Mouse (Mus musculus) urinary bladder, postnatal 36 days (tissue): ENCODE results near the gene Cd276.
A peak's percentile ranks its signal among the peaks of the same experiment; 100 is the strongest.

Source experiments
- DNase-seq, 2 experiments: peaks; one replicate each; pipeline ENCODE4 v3.0.0; 2022; ENCODE audit warnings: low spot score in 2 of 2, mixed read lengths in 1 of 2

The Cd276 gene

DNA sequence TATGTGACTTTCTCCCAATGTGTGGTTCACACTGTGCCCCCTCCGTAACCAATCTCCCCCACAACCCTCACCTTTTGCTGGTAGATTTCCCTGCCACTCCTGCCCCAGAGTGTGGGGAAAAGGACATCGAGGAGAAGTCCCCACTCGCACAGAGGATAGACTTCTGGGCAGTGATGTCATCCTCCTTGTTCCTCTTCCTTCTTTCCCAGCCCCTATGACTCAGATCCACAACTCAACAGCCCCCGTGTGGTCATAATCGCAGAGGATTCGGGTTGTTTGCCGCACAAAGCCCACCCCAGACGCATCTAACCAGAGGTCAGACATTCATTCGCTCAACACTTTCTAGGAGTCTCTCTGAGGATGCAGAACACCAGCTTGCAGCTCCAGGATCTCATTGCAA lies 3.2 kb downstream of the Cd276 start:
- no peak for DNase-seq

- DNase-seq = no peak
These were observed 4.3 kb downstream of the Cd276 start for GRCm38 (mm10) chr9:58550928-58551327.

DNA sequence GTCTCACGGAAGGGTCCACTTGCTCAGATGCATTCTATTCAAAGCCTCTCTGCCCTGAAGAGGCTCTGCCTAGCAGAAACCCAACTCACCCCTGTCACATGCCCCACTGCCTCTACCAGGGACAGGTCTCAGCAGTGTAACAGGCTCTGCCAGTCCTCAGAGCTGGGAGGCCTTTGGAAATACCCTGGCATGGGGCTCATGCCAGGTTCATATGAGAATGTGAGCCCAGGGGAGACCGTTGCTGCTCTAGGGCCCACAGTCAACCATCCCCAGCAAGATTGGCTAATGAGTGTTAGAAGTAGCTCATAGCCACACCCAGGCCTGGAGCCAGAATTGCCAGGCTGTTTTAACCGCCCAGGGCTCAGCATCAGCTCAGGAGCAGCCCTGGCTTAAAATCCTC lies 5.5 kb downstream of the Cd276 start:
- DNase-seq = no peak

GRCm38 (mm10) chr9:58548897-58549296 lies 6.3 kb downstream of the Cd276 start:
- DNase-seq = no peak

GRCm38 (mm10) chr9:58546630-58547360 lies 8.4 kb downstream of the Cd276 start:
- peak; percentile 38 to 70 for DNase-seq

- no peak for DNase-seq
These were observed 9.8 kb downstream of the Cd276 start for GRCm38 (mm10) chr9:58545428-58545827.

GRCm38 (mm10) chr9:58544879-58545324 lies 10.3 kb downstream of the Cd276 start:
- DNase-seq = no peak

DNA sequence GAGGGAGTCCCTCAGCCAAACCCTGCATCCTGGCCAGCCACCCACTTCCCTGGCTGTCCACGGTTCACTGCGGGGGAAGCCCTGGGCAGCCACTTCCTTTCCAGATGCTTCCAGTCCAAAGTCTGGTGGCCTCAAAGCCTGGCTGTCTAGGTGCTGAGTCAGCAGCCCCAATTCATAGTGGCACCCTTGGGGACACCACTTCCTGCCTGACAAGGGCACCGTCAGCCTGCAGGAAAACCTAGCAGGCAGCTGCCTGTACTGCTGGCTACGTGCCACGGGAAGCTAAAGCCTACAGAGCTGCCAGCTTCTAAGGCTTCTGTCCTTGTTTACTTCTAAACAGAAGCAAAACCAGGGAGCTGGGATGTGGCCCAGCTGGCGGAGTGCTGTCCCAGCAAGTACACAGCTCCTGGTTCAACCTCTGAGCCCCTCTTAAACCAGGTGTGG lies 13.3 kb downstream of the Cd276 start:
- DNase-seq = peak; percentile 71 to 83

DNA sequence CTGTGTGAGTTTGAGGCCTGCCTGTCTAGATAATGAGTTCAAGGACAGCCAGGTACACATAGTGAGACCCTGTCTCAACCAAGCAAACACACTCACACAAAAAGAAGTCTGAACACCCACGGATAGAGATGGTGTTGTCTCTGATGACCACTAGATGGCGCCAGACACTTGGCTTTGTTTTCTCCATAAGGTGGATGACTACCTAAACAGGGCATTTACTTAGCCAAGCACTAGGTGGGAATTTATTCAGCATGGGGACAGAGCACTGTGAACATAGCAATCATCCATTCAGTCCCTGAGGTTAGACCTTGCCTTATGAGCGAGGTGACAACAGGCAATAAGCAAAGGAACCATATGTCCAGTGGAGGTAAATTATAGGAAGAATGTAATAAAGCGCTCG lies 15.4 kb downstream of the Cd276 start:
- peak in 1 of 2 experiments; percentile 30 for DNase-seq

DNA sequence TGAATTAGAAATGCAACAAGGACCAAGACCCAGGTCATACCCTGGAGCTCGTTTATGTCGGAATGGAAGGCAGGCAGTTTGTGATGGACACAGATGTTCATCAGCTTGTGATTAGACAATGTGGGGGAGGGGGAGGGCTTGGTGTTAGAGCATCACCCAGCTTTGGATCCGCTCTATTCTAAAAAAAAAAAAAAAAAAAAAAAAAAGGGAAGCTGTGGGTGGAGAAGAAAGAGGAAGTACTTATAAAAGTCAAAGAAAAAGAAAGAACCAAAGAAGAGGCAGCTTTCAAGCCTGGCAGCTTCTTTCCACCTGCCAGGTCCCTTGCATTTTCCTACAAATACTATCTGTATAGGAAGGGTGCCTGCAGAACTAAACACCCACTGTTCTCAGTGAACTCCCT lies 17.5 kb downstream of the Cd276 start:
- no peak for DNase-seq

DNA sequence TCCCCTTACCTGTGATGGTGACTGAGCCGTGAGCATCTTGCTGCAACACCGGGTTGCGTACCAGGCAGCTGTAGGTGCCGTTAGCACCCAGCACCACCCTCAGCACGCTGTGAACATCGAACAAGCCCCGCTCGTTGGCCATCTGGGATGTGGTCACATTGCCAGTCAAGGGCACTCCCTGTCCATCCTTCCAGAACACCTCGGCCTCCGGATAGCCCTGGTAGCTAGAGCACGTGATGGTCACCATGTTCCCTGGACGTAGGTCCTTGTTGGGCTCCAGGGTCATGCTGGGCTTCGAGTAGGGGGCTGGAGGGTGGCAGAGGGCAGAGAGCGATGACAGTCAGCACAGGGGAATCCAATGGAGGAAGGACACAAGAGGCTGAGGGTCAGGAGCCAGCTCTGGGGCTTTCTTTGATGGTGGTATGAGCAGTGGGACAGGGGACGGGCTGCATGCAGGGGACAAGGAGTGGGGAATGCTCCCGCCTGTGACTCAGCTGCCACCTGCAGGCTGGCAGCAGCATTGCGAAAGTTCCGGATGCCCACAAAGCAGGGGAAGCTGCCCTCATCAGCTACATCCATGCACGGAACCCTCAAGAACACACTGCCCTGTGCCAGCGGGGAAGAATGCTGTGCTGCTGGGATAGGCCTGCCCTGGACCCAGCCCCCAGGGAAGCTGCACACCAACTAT lies 19.6 kb downstream of the Cd276 start:
- DNase-seq = no peak

DNA sequence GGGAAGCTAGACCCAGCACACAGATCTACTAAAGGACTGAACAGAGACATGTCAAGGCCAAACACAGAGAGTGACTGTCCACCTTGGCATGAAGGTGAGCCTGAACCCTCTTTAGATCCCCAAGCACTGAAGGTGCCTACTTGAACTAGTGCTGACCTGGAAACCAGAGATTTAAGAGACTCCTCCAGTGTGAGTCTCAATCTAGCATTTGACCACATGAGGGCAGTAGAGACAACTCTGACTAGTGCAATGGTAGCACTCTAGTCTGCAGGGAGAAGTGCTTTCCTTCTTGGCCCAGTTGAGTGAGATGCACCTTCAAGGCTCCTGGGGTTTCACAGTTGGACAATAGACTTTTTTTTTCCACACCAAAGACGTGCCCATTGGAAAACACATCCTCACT lies 20.5 kb downstream of the Cd276 start:
- DNase-seq = no peak

DNA sequence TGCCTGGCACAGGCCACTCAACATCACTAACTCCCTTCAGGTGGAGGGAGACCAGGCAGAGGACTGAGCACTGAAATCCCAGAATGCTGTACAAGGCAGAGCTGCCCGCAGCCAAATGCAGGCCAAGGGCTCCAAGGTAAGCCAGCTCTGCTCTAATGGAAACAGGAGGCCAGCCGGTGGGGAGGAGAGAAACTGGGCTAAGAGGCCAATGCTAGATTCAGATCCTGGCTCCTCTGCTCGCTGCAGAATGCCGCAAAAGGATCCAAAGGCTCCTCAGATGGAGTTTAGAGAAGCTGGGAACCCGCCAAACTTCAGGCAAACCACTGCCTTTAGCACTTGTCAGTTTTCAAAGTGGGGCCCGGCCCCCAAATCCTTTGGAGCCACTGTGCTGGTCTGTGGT lies 21.9 kb downstream of the Cd276 start:
- DNase-seq = no peak

GRCm38 (mm10) chr9:58532236-58532635 lies 23.0 kb downstream of the Cd276 start:
- DNase-seq = no peak

- DNase-seq = no peak
These were observed 24.8 kb downstream of the Cd276 start for GRCm38 (mm10) chr9:58530407-58530806.

DNA sequence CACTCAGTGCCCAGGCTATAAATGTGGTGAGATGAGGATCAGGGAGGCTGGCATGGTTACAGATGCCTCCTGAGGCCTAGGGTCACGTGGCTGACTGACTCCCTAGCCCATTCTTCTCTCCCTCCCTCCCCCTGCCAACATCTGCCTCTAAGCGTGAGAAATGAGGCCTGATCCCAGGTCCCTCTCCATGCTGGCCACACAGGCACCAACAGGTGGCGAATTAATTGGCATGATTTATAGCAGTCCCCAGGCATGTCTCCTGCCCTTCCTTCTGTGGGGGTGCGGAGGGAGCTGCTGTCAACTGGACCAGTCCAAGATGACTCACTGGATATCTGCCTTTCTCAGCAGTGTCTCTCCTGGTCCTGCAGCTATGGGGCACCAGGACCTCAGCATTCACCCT lies 27.4 kb downstream of the Cd276 start:
- no peak for DNase-seq

DNA sequence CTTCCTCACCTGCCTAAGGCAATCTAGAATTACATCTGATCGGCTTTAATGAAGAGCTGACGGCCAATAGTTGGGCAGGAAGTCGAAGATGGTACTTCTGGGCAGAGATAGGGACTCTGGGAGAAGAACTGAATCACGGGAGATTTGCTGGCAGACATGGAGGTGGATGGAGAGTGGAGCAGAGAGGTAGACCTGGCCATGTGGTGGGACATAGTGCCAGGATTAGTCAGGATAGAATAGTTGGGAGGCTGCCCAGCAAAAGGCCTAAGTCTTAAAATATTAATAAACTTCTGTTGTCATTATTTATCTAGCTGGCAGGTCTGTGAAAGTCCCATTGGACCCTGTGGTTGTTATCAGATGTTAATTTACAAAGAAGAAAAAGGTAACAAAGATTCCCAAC lies 30.1 kb downstream of the Cd276 start:
- no peak for DNase-seq

- no peak for DNase-seq
These were observed 33.3 kb downstream of the Cd276 start for GRCm38 (mm10) chr9:58521883-58522423.

GRCm38 (mm10) chr9:58520816-58521581 lies 34.2 kb downstream of the Cd276 start:
- no peak for DNase-seq

GRCm38 (mm10) chr9:58519953-58520352 lies 35.3 kb downstream of the Cd276 start:
- no peak for DNase-seq

DNA sequence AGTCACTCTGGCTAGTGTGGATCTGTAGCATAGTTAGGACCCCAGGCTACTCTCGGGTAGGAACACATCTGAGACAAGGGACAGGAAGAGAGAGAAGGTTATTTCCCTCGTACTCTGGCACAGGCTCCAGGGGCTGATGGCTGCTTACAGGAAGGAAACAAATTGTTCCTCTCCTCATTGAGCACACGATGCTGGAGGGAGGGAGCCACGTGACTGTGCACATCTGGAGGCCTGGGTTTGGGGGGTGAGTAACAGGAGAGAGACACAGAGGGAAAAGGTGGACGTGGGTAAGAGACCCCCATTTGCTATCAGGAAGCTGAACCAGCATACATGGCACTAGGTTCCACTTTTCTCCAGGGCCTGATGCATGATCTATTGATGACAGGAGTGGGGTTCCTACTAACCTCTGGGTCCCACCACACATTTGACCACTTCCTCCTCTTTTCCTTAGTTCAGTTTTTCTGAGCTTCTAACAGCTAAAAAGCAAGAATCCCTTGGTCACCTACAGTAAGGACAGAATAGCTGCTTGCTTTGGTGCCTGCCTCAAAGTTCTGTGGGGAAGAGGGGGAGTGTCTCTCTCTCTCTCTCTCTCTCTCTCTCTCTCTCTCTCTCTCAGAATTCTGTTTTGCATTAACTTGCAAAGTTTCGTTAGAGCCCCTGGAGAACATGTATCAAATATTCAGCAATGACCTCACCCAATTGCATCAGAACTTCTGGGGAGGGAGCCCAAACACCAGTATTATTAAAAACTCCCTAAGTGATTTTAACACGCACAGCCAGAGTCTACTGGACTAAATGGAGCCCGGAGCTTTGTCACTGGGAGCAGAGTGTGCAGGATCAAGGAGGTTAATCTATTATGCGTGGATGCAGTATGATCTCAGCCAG lies 37.1 kb downstream of the Cd276 start:
- no peak for DNase-seq
